Mouse (Mus musculus) CH12.LX (cell line): Measurements from ENCODE around the gene Ispd. TPM values are rescaled to one million over a fixed set of nuclear protein-coding genes. Genes with fewer than 3 reads are reported as not detected.

Experiments used
- DNase-seq: peaks from one replicate; pipeline ENCODE4 v3.0.0-alpha.2; 2013; ENCODE audit errors: extremely low read depth
- H3K27ac ChIP-seq: 2 replicates; pipeline ENCODE4 v1.5.1; 2012; ENCODE audit warnings: low read depth, mild to moderate bottlenecking, control low read depth, moderate library complexity; ENCODE audit not compliant: insufficient read depth
- H3K27me3 ChIP-seq: replicated peaks from 2 replicates; pipeline ENCODE3; 2012; ENCODE audit warnings: inconsistent platforms
- H3K36me3 ChIP-seq, 2 experiments: replicated peaks in 1 of 2; 2 replicates each; pipeline versions ENCODE3 to v1.6.1; 2012; ENCODE audit warnings: inconsistent platforms in 1 of 2, low read length in 1 of 2, mild to moderate bottlenecking in 1 of 2, mixed read lengths in 1 of 2, moderate library complexity in 1 of 2; ENCODE audit not compliant: control insufficient read depth in 1 of 2, insufficient read depth in 1 of 2
- H3K4me1 ChIP-seq, 2 experiments: 2 replicates each; pipeline ENCODE4 v1.6.1; 2012; ENCODE audit warnings: inconsistent platforms in 1 of 2, moderate library complexity in 1 of 2; ENCODE audit not compliant: insufficient read depth in 2 of 2, control insufficient read depth in 1 of 2
- H3K4me2 ChIP-seq: 2 replicates; pipeline ENCODE4 v1.6.1; 2012; ENCODE audit warnings: low read depth, mild to moderate bottlenecking, control low read depth; ENCODE audit not compliant: poor library complexity, insufficient read depth, severe bottlenecking
- H3K4me3 ChIP-seq, 3 experiments: fragments of 150-350 bp in 1 of 3; sonication (generic) in 1 of 3; replicated peaks in 1 of 3; 2 replicates each; pipeline versions ENCODE3 to v1.5.1; 2011 to 2012; ENCODE audit warnings: low read depth in 2 of 3, low read length in 2 of 3, mild to moderate bottlenecking in 2 of 3, moderate library complexity in 2 of 3, control low read depth in 1 of 3, improper control_type of control experiment in 1 of 3, inconsistent platforms in 1 of 3, mixed read lengths in 1 of 3; ENCODE audit not compliant: poor library complexity in 1 of 3
- H3K79me2 ChIP-seq: replicated peaks from 2 replicates; pipeline ENCODE4 v1.6.1; 2012; ENCODE audit warnings: mild to moderate bottlenecking, moderate library complexity; ENCODE audit not compliant: control insufficient read depth, poor library complexity, insufficient read depth, severe bottlenecking; ENCODE audit errors: extremely low read depth
- H3K9ac ChIP-seq: 2 replicates; pipeline ENCODE4 v1.6.1; 2012; ENCODE audit warnings: low read depth, mild to moderate bottlenecking, control low read depth, moderate library complexity; ENCODE audit not compliant: insufficient read depth
- H3K9me3 ChIP-seq: replicated peaks from 2 replicates; pipeline ENCODE3; 2012; ENCODE audit warnings: low read length, inconsistent platforms, mixed read lengths
- CHD1 ChIP-seq: IDR thresholded peaks from 2 replicates; pipeline ENCODE4 v1.6.1; 2012; ENCODE audit warnings: low read depth, low read length, improper control_type of control experiment, inconsistent platforms
- CHD2 ChIP-seq: IDR thresholded peaks from 2 replicates; pipeline ENCODE4 v1.6.1; 2011; ENCODE audit warnings: low read length, improper control_type of control experiment
- CTCF ChIP-seq, 2 experiments: IDR thresholded peaks in 1 of 2; conservative IDR thresholded peaks in 1 of 2; 2 replicates each; pipeline ENCODE4 v1.5.1; 2011 to 2012; ENCODE audit warnings: low read depth in 2 of 2, low read length in 2 of 2, improper control_type of control experiment in 1 of 2, inconsistent platforms in 1 of 2, mild to moderate bottlenecking in 1 of 2, moderate library complexity in 1 of 2
- E2F4 ChIP-seq: IDR thresholded peaks from 2 replicates; pipeline ENCODE4 v1.6.1; 2011; ENCODE audit warnings: low read depth, low read length, improper control_type of control experiment; ENCODE audit not compliant: insufficient replicate concordance
- GABPA ChIP-seq: IDR thresholded peaks from 2 replicates; pipeline ENCODE4 v1.6.1; 2012; ENCODE audit warnings: low read depth, low read length, improper control_type of control experiment, inconsistent platforms; ENCODE audit not compliant: insufficient replicate concordance
- HCFC1 ChIP-seq: IDR thresholded peaks from 2 replicates; pipeline ENCODE4 v1.6.1; 2012; ENCODE audit warnings: low read depth, mild to moderate bottlenecking, inconsistent platforms, low read length, improper control_type of control experiment
- JUN ChIP-seq: IDR thresholded peaks from 2 replicates; pipeline ENCODE4 v1.6.1; 2011; ENCODE audit warnings: low read depth, mild to moderate bottlenecking, low read length, improper control_type of control experiment, moderate library complexity; ENCODE audit not compliant: insufficient read depth
- MAX ChIP-seq: IDR thresholded peaks from 2 replicates; pipeline ENCODE4 v1.6.1; 2011; ENCODE audit warnings: low read length, improper control_type of control experiment
- MEF2A ChIP-seq: IDR thresholded peaks from 2 replicates; pipeline ENCODE4 v1.6.1; 2014; ENCODE audit warnings: low read depth, mild to moderate bottlenecking, inconsistent platforms, low read length, improper control_type of control experiment, borderline replicate concordance
- NELFE ChIP-seq: IDR thresholded peaks from 2 replicates; pipeline ENCODE4 v1.6.1; 2011; ENCODE audit warnings: low read depth, low read length, improper control_type of control experiment
- PAX5 ChIP-seq: IDR thresholded peaks from 2 replicates; pipeline ENCODE4 v1.6.1; 2012; ENCODE audit warnings: low read length, inconsistent platforms, mixed read lengths
- POLR2A ChIP-seq: IDR thresholded peaks from 2 replicates; pipeline ENCODE4 v1.6.1; 2011; ENCODE audit warnings: low read depth, mild to moderate bottlenecking, improper control_type of control experiment, low read length
- RCOR1 ChIP-seq: conservative IDR thresholded peaks from 2 replicates; pipeline ENCODE4 v1.6.1; 2012; ENCODE audit warnings: low read depth, mild to moderate bottlenecking, inconsistent platforms, low read length, improper control_type of control experiment
- SMC3 ChIP-seq: IDR thresholded peaks from 2 replicates; pipeline ENCODE4 v1.6.1; 2011; ENCODE audit warnings: low read depth, low read length, improper control_type of control experiment
- TCF12 ChIP-seq: IDR thresholded peaks from 2 replicates; pipeline ENCODE4 v1.6.1; 2014; ENCODE audit warnings: low read depth, mild to moderate bottlenecking, inconsistent platforms, low read length, improper control_type of control experiment
- ZMIZ1 ChIP-seq: IDR thresholded peaks from 2 replicates; pipeline ENCODE4 v1.6.1; 2012; ENCODE audit warnings: low read depth, mild to moderate bottlenecking, inconsistent platforms, low read length, improper control_type of control experiment
- dilution Hi-C: fragments of 300-500 bp; cut with MboI; formaldehyde crosslinking; loops from 2 replicates; pipeline ENCODE4 v1.14.3; 2020; ENCODE audit warnings: low sequenced_read_pairs; ENCODE audit not compliant: extremely low pct_unique_long_range_greater_than_20kb, extremely low pct_ligation_motif_present
- in situ Hi-C: fragments of 300-500 bp; cut with MboI; formaldehyde crosslinking; loops from 3 replicates; pipeline ENCODE4 v1.14.3; 2019; ENCODE audit warnings: low sequenced_read_pairs, low pct_ligation_motif_present, low pct_unique_long_range_greater_than_20kb, mixed read lengths
- polyA plus RNA-seq: library from polyadenylated mRNA; unstranded; fragments of >175 nt; gene quantifications from 2 replicates; pipeline ENCODE4 v1.2.1, GENCODE M21; 2012; ENCODE audit warnings: low read depth; ENCODE audit not compliant: insufficient read length
- total RNA-seq, 2 experiments: library from RNA; depleted of rRNA; stranded (reverse); fragments of 300-350 nt in 1 of 2; fragments of >200 nt in 1 of 2; gene quantifications; 2 replicates each; pipeline ENCODE4 v1.2.3; 2012 to 2014

The Ispd gene
- total and polyA plus RNA-seq, 3 experiments: 0.51 to 1.8 (median 1.4) TPM

DNA sequence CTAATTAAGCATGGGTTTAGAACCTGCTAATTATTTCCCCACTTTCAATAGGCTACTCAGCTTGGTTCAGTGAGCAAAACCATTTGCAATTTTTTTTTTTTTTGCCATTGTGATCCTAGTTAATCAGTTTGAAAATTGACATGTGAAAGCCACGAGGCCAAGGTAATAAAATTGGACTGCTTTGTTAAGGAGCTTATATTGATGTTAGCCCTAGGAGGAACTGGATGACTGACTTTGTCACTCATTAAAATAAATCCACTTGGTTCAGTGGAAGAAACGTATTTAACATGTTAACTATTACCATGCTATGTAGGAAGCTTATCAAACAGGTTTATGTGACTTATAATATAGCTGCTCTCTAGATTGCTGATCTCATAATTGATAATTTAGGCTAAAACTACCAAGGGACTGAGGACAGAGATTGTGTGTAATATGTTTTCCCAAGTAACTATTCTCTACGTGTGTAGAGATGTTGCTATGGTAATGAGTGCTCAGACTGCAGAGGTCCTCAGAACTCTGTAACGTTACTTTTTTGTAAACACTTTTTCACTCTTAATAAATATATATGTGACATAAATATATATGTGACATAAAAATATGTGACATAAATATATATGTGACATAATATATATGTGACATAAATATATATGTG, 150.3 kb downstream of the Ispd start:
- Histone ChIP-seq H3K27ac (no peak overlapping the region), H3K79me2 (no peaks in the 10 kb centered on the region), H3K9me3 (no peaks in the 10 kb centered on the region), H3K36me3 (no peaks in the 10 kb centered on the region), H3K4me1 (no peaks in the 10 kb centered on the region), H3K27me3 (no peaks in the 10 kb centered on the region), H3K9ac (no peak overlapping the region), H3K4me3 (no peak overlapping the region), H3K4me2 (no peak overlapping the region)
- dilution Hi-C loops (no loop called here), in situ Hi-C loops (no loop called here)
- no peak for DNase-seq
- no peak for TF ChIP-seq E2F4
- no peak for TF ChIP-seq TCF12
- no peak for TF ChIP-seq MAX
- no peak for TF ChIP-seq ZMIZ1
- TF ChIP-seq HCFC1: no peak
- no peak for TF ChIP-seq PAX5
- TF ChIP-seq JUN: no peak
- no peak for TF ChIP-seq NELFE
- no peak for TF ChIP-seq POLR2A
- TF ChIP-seq CHD2: no peak
- TF ChIP-seq GABPA: no peak
- no peak for TF ChIP-seq RCOR1
- no peak for TF ChIP-seq CHD1

DNA sequence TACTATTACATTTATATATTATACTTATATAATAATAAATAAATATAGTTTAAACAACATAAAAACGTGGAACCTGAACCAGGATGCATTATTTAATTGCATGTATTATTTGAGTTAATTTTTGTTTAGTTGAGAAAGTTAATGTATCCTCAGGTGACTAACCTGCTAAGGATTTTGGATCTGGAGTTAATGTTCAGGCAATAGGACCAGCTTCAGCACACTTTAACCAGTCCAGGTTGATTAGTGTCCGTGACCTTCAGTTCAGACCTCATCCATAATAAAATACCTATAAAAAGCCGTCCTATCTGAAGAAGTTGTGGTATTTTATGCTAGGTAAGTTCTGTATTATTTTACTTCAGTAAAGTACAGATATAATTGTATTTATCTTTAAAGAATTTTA, 151.3 kb downstream of the Ispd start:
- Histone ChIP-seq H3K4me3 (no peak overlapping the region), H3K79me2 (no peaks in the 10 kb centered on the region), H3K4me2 (no peak overlapping the region), H3K9me3 (no peaks in the 10 kb centered on the region), H3K4me1 (no peaks in the 10 kb centered on the region), H3K27ac (no peak overlapping the region), H3K9ac (no peak overlapping the region), H3K36me3 (no peaks in the 10 kb centered on the region), H3K27me3 (no peaks in the 10 kb centered on the region)
- DNase-seq: no peak
- in situ Hi-C loops: no loop called here
- TF ChIP-seq CTCF (conservative IDR thresholded peaks at IDR 0.05 in 1 of 2, IDR thresholded peaks at IDR 0.05 in 1 of 2; ENCODE audit: low read depth in 2 of 2, low read length in 2 of 2): no peak
- dilution Hi-C loops: no loop called here

DNA sequence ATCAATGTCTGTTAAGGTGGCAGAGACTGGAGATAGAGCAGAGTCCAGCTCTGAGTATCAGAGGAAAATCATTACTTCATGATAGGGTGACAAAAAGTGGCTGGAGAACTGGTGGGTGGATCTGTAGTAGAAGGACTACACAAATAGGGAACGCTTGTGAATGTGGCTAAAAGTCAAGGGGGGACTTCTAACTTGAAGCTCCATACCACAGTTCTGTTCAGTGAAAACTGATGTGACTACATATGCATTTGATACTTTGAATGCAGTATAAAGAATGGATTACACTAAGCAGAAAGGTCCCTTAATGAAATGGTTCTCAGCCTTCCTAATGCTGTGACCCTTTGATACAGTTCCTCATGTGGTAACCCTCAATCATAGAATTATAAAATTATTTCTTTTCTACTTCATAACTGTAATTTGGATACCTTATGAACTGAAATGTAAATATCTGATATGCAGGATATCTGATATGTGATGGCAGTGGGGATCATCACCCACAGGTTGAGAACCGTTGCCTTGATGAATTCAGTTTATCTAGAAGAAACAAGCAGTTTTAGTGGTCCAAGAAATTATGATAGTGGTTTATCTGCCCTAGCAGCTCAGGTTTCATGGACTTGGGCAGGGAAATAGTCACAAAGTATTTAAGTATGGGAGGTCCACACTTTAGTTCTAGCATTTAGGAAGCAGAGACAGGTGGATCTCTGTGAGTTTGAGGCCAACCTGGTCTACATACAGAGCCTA, 152.1 kb downstream of the Ispd start:
- Histone ChIP-seq H3K4me2 (no peak overlapping the region), H3K9ac (no peak overlapping the region), H3K79me2 (no peaks in the 10 kb centered on the region), H3K36me3 (no peaks in the 10 kb centered on the region), H3K4me1 (no peaks in the 10 kb centered on the region), H3K27me3 (no peaks in the 10 kb centered on the region), H3K9me3 (no peaks in the 10 kb centered on the region), H3K27ac (no peak overlapping the region), H3K4me3 (no peak overlapping the region)
- dilution Hi-C loops (no loop called here), in situ Hi-C loops (no loop called here)
- TF ChIP-seq MEF2A (no peak), JUN (no peak), SMC3 (no peak)
- no peak for DNase-seq
